Mouse (Mus musculus) intestine, embryonic 15.5 days (tissue): ENCODE data around the gene Cinp. TPM values are rescaled to one million over a fixed set of nuclear protein-coding genes. Genes with fewer than 3 reads are reported as not detected.
"Not testable (repeated sequence)": the region's sequence is repeated elsewhere in the genome, so short reads cannot be mapped to it uniquely, and the experiment has no call there.

ENCODE experiments used
- ATAC-seq: fragments of 200-750 bp; cut with Nextera tagmentation; 2 replicates; pipeline ENCODE4 v1.8.0; 2017; ENCODE audit warnings: moderate TSS enrichment, moderate library complexity
- H3K27ac ChIP-seq: fragments of 300-500 bp; sonication (generic); 2 replicates; pipeline ENCODE4 v1.5.1; 2015; ENCODE audit warnings: mild to moderate bottlenecking, inconsistent platforms
- H3K27me3 ChIP-seq: fragments of 300-500 bp; sonication (generic); replicated peaks from 2 replicates; pipeline ENCODE4 v1.6.1; 2015; ENCODE audit warnings: inconsistent platforms
- H3K36me3 ChIP-seq: fragments of 300-500 bp; sonication (generic); 2 replicates; pipeline ENCODE4 v1.6.1; 2015; ENCODE audit warnings: inconsistent platforms
- H3K4me1 ChIP-seq: fragments of 300-500 bp; sonication (generic); replicated peaks from 2 replicates; pipeline ENCODE4 v1.6.1; 2015; ENCODE audit warnings: inconsistent platforms
- H3K4me2 ChIP-seq: fragments of 300-500 bp; sonication (generic); replicated peaks from 2 replicates; pipeline ENCODE4 v1.6.1; 2015; ENCODE audit warnings: mild to moderate bottlenecking, inconsistent platforms
- H3K4me3 ChIP-seq: fragments of 300-500 bp; sonication (generic); replicated peaks from 2 replicates; pipeline ENCODE4 v1.5.1; 2015; ENCODE audit warnings: inconsistent platforms
- H3K9ac ChIP-seq: fragments of 300-500 bp; sonication (generic); 2 replicates; pipeline ENCODE4 v1.6.1; 2015; ENCODE audit warnings: inconsistent platforms
- H3K9me3 ChIP-seq: fragments of 300-500 bp; sonication (generic); 2 replicates; pipeline ENCODE4 v1.6.1; 2016; ENCODE audit warnings: inconsistent platforms
- WGBS: fragments of 180-500 bp; shearing (Covaris S2); methylation state at CpG from one replicate; pipeline ENCODE4 v1.1.7; 2015; 5-methylcytosine and 5-hydroxymethylcytosine counted together
- polyA plus RNA-seq: library from polyadenylated mRNA; unstranded; fragments of >200 nt; fragmentation: Nextera tagmentation; extraction: Ambion mirVana; gene quantifications from 2 replicates; pipeline ENCODE4 v1.2.1, GENCODE M21; 2015

The Cinp gene
- polyA plus RNA-seq, 1 experiment from 2014 or later, result 74.2 TPM

- ATAC-seq, result no peak; the same call in 1 of the 2 replicates
These were observed 339 bp downstream of the Cinp start for GRCm38 (mm10) chr12:110888606-110889005.

GRCm38 (mm10) chr12:110888106-110888505 lies 839 bp downstream of the Cinp start:
- peak overlapping the region; percentile 86 for H3K4me2 ChIP-seq
- 37% methylated on average over 12 of the region's 12 CpGs for WGBS
- H3K27me3 ChIP-seq, result no peaks in the 10 kb centered on the region
- peak overlapping the region; percentile 90 for H3K4me3 ChIP-seq
- no peaks in the 10 kb centered on the region for H3K36me3 ChIP-seq
- H3K27ac ChIP-seq, result no peak overlapping the region
- no peaks in the 10 kb centered on the region for H3K9me3 ChIP-seq
- H3K9ac ChIP-seq, result peak overlapping the region; percentile 70
- no peak for ATAC-seq
- peaks cover 13% of the 10 kb centered on the region; the same call in 1 of the 2 replicates for H3K4me1 ChIP-seq

More at GRCm38 (mm10) chr12:110888606-110889005, 339 bp downstream of the Cinp start:
- peak overlapping the region; percentile 70 for H3K9ac ChIP-seq
- H3K4me2 ChIP-seq, result peak overlapping the region; percentile 86
- no peaks in the 10 kb centered on the region for H3K27me3 ChIP-seq
- no peak overlapping the region for H3K27ac ChIP-seq
- H3K9me3 ChIP-seq, result no peaks in the 10 kb centered on the region
- no peaks in the 10 kb centered on the region for H3K36me3 ChIP-seq
- H3K4me3 ChIP-seq, result peak overlapping the region; percentile 90
- WGBS, result under 1% methylated on average over 25 of the region's 25 CpGs
- peaks cover 13% of the 10 kb centered on the region; the same call in 1 of the 2 replicates for H3K4me1 ChIP-seq

GRCm38 (mm10) chr12:110885251-110885650 lies 3.7 kb downstream of the Cinp start:
- WGBS, result 93% methylated on average over 2 of the region's 2 CpGs
- ATAC-seq, result no peak

GRCm38 (mm10) chr12:110882291-110882690 lies 6.7 kb downstream of the Cinp start:
- no peak overlapping the region for H3K4me3 ChIP-seq
- H3K27ac ChIP-seq, result no peak overlapping the region
- H3K9me3 ChIP-seq, result no peaks in the 10 kb centered on the region
- ATAC-seq, result no peak
- H3K4me1 ChIP-seq, result no peaks in the 10 kb centered on the region
- H3K4me2 ChIP-seq, result no peak overlapping the region
- H3K27me3 ChIP-seq, result no peaks in the 10 kb centered on the region
- 88% methylated on average over 7 of the region's 7 CpGs for WGBS
- H3K9ac ChIP-seq, result no peak overlapping the region
- H3K36me3 ChIP-seq, result peaks cover 22% of the 10 kb centered on the region

More at GRCm38 (mm10) chr12:110885251-110885650, 3.7 kb downstream of the Cinp start:
- Histone ChIP-seq H3K4me1 (peaks cover 12% of the 10 kb centered on the region; the same call in 1 of the 2 replicates), H3K36me3 (peaks cover 3% of the 10 kb centered on the region; the same call in 1 of the 2 replicates), H3K9ac (no peak overlapping the region), H3K27me3 (no peaks in the 10 kb centered on the region), H3K9me3 (no peaks in the 10 kb centered on the region), H3K4me2 (no peak overlapping the region), H3K4me3 (no peak overlapping the region), H3K27ac (no peak overlapping the region)

GRCm38 (mm10) chr12:110875351-110875750 lies 13.6 kb downstream of the Cinp start:
- Histone ChIP-seq H3K4me1 (no peaks in the 10 kb centered on the region), H3K9me3 (no peaks in the 10 kb centered on the region), H3K36me3 (peaks cover 28% of the 10 kb centered on the region), H3K4me2 (no peak overlapping the region), H3K27ac (no peak overlapping the region), H3K9ac (no peak overlapping the region), H3K4me3 (no peak overlapping the region), H3K27me3 (no peaks in the 10 kb centered on the region)
- no peak for ATAC-seq
- WGBS, result 95% methylated on average over 2 of the region's 2 CpGs

- 79% methylated on average over 5 of the region's 5 CpGs for WGBS
- Histone ChIP-seq H3K27me3 (no peaks in the 10 kb centered on the region), H3K4me3 (no peak overlapping the region), H3K9me3 (no peaks in the 10 kb centered on the region), H3K9ac (no peak overlapping the region), H3K4me1 (no peaks in the 10 kb centered on the region), H3K4me2 (no peak overlapping the region), H3K27ac (no peak overlapping the region), H3K36me3 (peaks cover 21% of the 10 kb centered on the region)
- ATAC-seq, result no peak
These were observed 17.7 kb downstream of the Cinp start for GRCm38 (mm10) chr12:110871247-110871646.

GRCm38 (mm10) chr12:110870107-110870506 lies 18.8 kb downstream of the Cinp start:
- Histone ChIP-seq H3K27ac (no peak overlapping the region), H3K9me3 (no peaks in the 10 kb centered on the region), H3K27me3 (no peaks in the 10 kb centered on the region), H3K4me1 (no peaks in the 10 kb centered on the region), H3K36me3 (peaks cover 15% of the 10 kb centered on the region), H3K4me2 (no peak overlapping the region), H3K4me3 (no peak overlapping the region), H3K9ac (no peak overlapping the region)
- WGBS, result 76% methylated on average over 4 of the region's 4 CpGs
- peak; percentile 4; the same call in 1 of the 2 replicates for ATAC-seq

- Histone ChIP-seq H3K4me1 (no peaks in the 10 kb centered on the region), H3K4me2 (no peak overlapping the region), H3K9ac (no peak overlapping the region), H3K27me3 (no peaks in the 10 kb centered on the region), H3K4me3 (no peak overlapping the region), H3K27ac (no peak overlapping the region), H3K36me3 (peaks cover 30% of the 10 kb centered on the region), H3K9me3 (no peaks in the 10 kb centered on the region)
- ATAC-seq, result no peak
- 91% methylated on average over 10 of the region's 10 CpGs for WGBS
These were observed 23.0 kb downstream of the Cinp start for GRCm38 (mm10) chr12:110865989-110866388.

- H3K27me3 ChIP-seq, result no peaks in the 10 kb centered on the region
- peaks cover 33% of the 10 kb centered on the region for H3K36me3 ChIP-seq
- 77% methylated on average over 6 of the region's 6 CpGs for WGBS
- H3K27ac ChIP-seq, result no peak overlapping the region
- no peak overlapping the region for H3K9ac ChIP-seq
- no peak overlapping the region for H3K4me2 ChIP-seq
- H3K9me3 ChIP-seq, result no peaks in the 10 kb centered on the region
- H3K4me3 ChIP-seq, result no peak overlapping the region
- no peak for ATAC-seq
- no peaks in the 10 kb centered on the region for H3K4me1 ChIP-seq
These were observed 23.4 kb downstream of the Cinp start for GRCm38 (mm10) chr12:110865571-110865970.

GRCm38 (mm10) chr12:110864008-110864407 lies 24.9 kb downstream of the Cinp start:
- no peak overlapping the region for H3K9ac ChIP-seq
- no peaks in the 10 kb centered on the region for H3K27me3 ChIP-seq
- no peak overlapping the region for H3K4me3 ChIP-seq
- H3K36me3 ChIP-seq, result peaks cover 33% of the 10 kb centered on the region
- H3K4me1 ChIP-seq, result no peaks in the 10 kb centered on the region
- ATAC-seq, result no peak
- H3K27ac ChIP-seq, result no peak overlapping the region
- no peak overlapping the region for H3K4me2 ChIP-seq
- no peaks in the 10 kb centered on the region for H3K9me3 ChIP-seq
- WGBS, result 93% methylated on average over 6 of the region's 6 CpGs

- Histone ChIP-seq H3K4me2 (no peak overlapping the region), H3K4me3 (no peak overlapping the region), H3K27me3 (no peaks in the 10 kb centered on the region), H3K27ac (no peak overlapping the region), H3K9me3 (no peaks in the 10 kb centered on the region), H3K36me3 (peaks cover 21% of the 10 kb centered on the region; the same call in 1 of the 2 replicates), H3K9ac (no peak overlapping the region), H3K4me1 (no peaks in the 10 kb centered on the region)
- no peak for ATAC-seq
- WGBS, result 48% methylated on average over 7 of the region's 7 CpGs
These were observed 27.7 kb downstream of the Cinp start for GRCm38 (mm10) chr12:110861256-110861655.

GRCm38 (mm10) chr12:110860293-110860692 lies 28.7 kb downstream of the Cinp start:
- no peak for ATAC-seq
- Histone ChIP-seq H3K36me3 (peaks cover 24% of the 10 kb centered on the region), H3K9ac (no peak overlapping the region), H3K27me3 (no peaks in the 10 kb centered on the region), H3K4me1 (no peaks in the 10 kb centered on the region), H3K4me2 (no peak overlapping the region), H3K27ac (no peak overlapping the region), H3K9me3 (no peaks in the 10 kb centered on the region), H3K4me3 (no peak overlapping the region)

- H3K9me3 ChIP-seq, H3K4me2 ChIP-seq, H3K9ac ChIP-seq, H3K27me3 ChIP-seq, H3K27ac ChIP-seq, H3K4me3 ChIP-seq, H3K4me1 ChIP-seq, ATAC-seq: not testable (repeated sequence)
- peaks cover 14% of the 10 kb centered on the region; the same call in 1 of the 2 replicates for H3K36me3 ChIP-seq
- WGBS, result 90% methylated on average over 15 of the region's 15 CpGs
These were observed 30.3 kb downstream of the Cinp start for GRCm38 (mm10) chr12:110858681-110859080.
